Mouse (Mus musculus): ENCODE measurements around the gene Pemt.

GRCm38 (mm10) chr11:59921265-59921664 lies 125.0 kb downstream of the Pemt start:
- no peak for TF ChIP-seq CTCF (IDR thresholded peaks at IDR 0.05)
- TF ChIP-seq EP300 (IDR thresholded peaks at IDR 0.05): no peak
